Mouse (Mus musculus) C2C12 (cell line): Measurements from ENCODE around the gene S100a6. TPM values are rescaled to one million over a fixed set of nuclear protein-coding genes. Genes with fewer than 3 reads are reported as not detected.
A peak's percentile ranks its signal among the peaks of the same experiment; 100 is the strongest.

ENCODE experiments used
- H3K27me3 ChIP-seq: one replicate; pipeline ENCODE4 v1.6.1; 2011; ENCODE audit not compliant: control insufficient read depth, insufficient read depth, insufficient read length
- H3K36me3 ChIP-seq: one replicate; pipeline ENCODE4 v1.6.1; 2011; ENCODE audit not compliant: control insufficient read depth, insufficient read depth
- H3K4me3 ChIP-seq: one replicate; pipeline ENCODE4 v1.5.1; 2011; ENCODE audit warnings: mild to moderate bottlenecking, control low read depth; ENCODE audit not compliant: poor library complexity, insufficient read depth, severe bottlenecking
- H3K79me2 ChIP-seq: one replicate; pipeline ENCODE4 v1.6.1; 2011; ENCODE audit not compliant: control insufficient read depth, insufficient read depth
- H3K79me3 ChIP-seq: one replicate; pipeline ENCODE4 v1.6.1; 2011; ENCODE audit warnings: low read depth, control low read depth
- H3ac ChIP-seq: one replicate; pipeline ENCODE3; 2011; ENCODE audit warnings: low read depth; ENCODE audit not compliant: control insufficient read depth, insufficient read length
- CEBPB ChIP-seq: IDR thresholded peaks from one replicate; pipeline ENCODE4 v1.6.1; 2011; ENCODE audit warnings: low read depth, mild to moderate bottlenecking, control low read depth, moderate library complexity
- CTCF ChIP-seq: IDR thresholded peaks from one replicate; pipeline ENCODE4 v1.5.1; 2011; ENCODE audit not compliant: control insufficient read depth, insufficient read depth, insufficient read length
- FOSL1 ChIP-seq: IDR thresholded peaks from one replicate; pipeline ENCODE4 v1.8.0; 2011; ENCODE audit warnings: mild to moderate bottlenecking, low read length; ENCODE audit not compliant: poor library complexity, insufficient read depth, severe bottlenecking
- MAX ChIP-seq: IDR thresholded peaks from one replicate; pipeline ENCODE4 v1.6.1; 2011; ENCODE audit warnings: mild to moderate bottlenecking, control low read depth
- MYOD1 ChIP-seq: IDR thresholded peaks from one replicate; pipeline ENCODE4 v1.6.1; 2011; ENCODE audit warnings: low read depth; ENCODE audit not compliant: control insufficient read depth, insufficient read length
- MYOG ChIP-seq: IDR thresholded peaks from one replicate; pipeline ENCODE4 v1.6.1; 2011; ENCODE audit not compliant: control insufficient read depth, insufficient read length; ENCODE audit errors: extremely low read depth
- USF1 ChIP-seq: IDR thresholded peaks from one replicate; pipeline ENCODE4 v1.6.1; 2011; ENCODE audit warnings: low read depth, mild to moderate bottlenecking, control low read depth, moderate library complexity
- polyA plus RNA-seq: library from polyadenylated mRNA; unstranded; fragments of >200 nt; fragmentation: generic; extraction: Trizol; gene quantifications from one replicate; pipeline ENCODE4 v1.2.1, GENCODE M21; 2012; ENCODE audit warnings: missing spikeins

Gene S100a6
- polyA plus RNA-seq, 1 experiment, result 4,076 TPM

DNA sequence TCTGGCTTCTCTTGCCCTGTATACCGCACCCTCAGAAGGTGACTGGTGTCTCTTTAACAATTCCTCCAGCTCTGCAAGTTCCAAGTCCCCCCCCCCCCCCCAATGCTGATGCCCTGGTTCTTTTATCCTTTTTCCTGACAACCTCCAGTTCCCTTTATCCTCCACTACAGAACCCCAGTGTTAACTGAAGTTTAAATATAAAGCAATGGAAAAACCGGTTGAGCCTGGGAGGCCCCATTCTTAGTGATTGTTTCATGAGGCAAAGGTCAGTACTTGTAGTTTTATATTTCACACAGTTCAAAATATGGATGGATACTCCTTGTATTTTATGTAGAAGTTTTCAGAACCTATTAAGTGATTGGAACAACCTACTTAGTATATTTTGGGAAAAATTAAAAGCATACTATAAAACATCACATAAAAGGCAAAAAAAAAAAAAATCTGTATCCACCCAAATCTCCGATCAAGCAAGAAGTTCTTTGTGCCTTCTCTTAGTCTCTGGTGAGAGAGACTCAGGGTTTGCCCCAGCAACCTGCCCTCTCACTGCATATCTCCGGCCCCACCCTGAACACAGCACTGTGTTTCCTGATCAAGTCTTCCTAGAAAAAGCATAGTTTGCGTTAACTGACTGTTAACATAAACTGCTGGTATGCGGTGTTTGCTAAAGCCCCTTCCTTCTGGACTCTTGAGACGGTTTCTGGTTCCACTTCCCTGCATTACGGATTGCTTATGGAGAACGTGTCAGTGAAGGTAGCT, 13.8 kb downstream of the S100a6 start:
- Histone ChIP-seq H3ac (no peak overlapping the region), H3K27me3 (no peaks in the 10 kb centered on the region), H3K4me3 (no peak overlapping the region), H3K36me3 (peaks cover 4% of the 10 kb centered on the region), H3K79me3 (no peaks in the 10 kb centered on the region), H3K79me2 (no peaks in the 10 kb centered on the region)
- TF ChIP-seq FOSL1 (no peak), MYOD1 (no peak), CEBPB (no peak)

DNA sequence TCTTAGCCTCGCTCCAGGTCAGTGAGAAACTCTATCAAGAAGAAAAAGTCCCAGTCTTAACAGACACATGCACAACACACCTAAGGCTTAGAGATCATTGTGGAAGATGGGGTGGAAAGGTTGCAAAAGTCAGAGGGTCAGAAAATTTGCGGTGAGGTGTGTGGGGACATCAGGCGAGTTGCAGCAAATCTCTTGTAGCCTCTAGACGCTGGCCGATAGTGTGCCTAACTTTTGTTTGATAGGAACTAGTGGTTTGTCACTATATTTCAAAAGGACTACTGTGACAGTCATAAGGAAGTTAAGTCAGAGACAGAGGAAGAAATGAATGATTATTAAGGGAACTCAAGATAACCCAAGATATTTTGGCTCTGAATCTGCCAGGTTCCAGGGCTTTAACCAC, 14.7 kb downstream of the S100a6 start:
- TF ChIP-seq MYOD1 (no peak), CTCF (no peak), MYOG (no peak), USF1 (no peak), MAX (no peak), FOSL1 (no peak), CEBPB (no peak)
- no peaks in the 10 kb centered on the region for H3K27me3 ChIP-seq
- no peak overlapping the region for H3K4me3 ChIP-seq
- H3K36me3 ChIP-seq, result peaks cover 4% of the 10 kb centered on the region
- no peaks in the 10 kb centered on the region for H3K79me3 ChIP-seq
- no peak overlapping the region for H3ac ChIP-seq
- no peaks in the 10 kb centered on the region for H3K79me2 ChIP-seq

DNA sequence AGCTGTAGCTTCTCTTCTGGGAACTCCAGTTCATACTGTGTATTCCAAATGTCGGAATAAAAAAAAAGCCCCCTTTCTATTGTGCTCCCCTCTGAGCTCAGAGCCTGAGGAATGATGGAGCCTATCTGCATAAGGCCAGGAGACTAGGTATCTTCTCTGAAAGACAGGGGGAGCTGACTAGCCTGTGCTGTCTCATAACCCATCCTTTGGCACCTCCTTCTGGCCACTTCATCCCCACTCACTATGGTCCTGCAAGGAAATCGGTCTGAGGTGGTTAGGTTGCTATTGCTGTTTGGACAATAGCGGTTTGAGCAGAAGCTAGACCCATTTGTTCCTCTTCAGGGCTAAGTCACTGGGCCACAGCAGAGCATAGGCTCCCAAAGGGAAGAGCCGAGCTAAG, 15.1 kb downstream of the S100a6 start:
- no peaks in the 10 kb centered on the region for H3K79me2 ChIP-seq
- no peaks in the 10 kb centered on the region for H3K79me3 ChIP-seq
- TF ChIP-seq USF1, result no peak
- TF ChIP-seq CTCF, result peak; percentile 92
- no peak overlapping the region for H3K4me3 ChIP-seq
- peaks cover 4% of the 10 kb centered on the region for H3K36me3 ChIP-seq
- no peaks in the 10 kb centered on the region for H3K27me3 ChIP-seq
- H3ac ChIP-seq, result no peak overlapping the region

DNA sequence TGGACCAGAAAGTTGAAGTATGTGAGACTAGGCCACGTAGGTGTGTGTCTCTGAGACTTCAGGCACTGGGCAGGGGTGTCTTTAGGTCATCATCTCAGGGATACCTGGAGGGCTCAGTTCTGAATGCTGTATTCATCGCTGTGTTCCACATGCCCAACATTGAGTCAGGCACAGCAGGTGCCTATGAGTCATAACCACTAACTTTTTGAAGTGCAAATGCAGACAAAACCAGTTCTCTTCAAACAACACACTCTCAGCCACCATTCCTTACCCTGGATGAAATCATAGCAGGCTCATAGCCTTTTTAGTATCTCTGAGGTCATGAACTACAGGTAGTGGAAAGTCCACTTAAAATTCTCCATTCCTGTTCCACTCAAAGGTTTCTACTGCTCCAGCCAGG, 16.6 kb downstream of the S100a6 start:
- TF ChIP-seq CTCF, result no peak
- peak; percentile 21 for TF ChIP-seq MYOD1
- Histone ChIP-seq H3K27me3 (no peaks in the 10 kb centered on the region), H3K79me2 (no peaks in the 10 kb centered on the region), H3K79me3 (no peaks in the 10 kb centered on the region), H3ac (no peak overlapping the region), H3K4me3 (no peak overlapping the region), H3K36me3 (no peaks in the 10 kb centered on the region)

DNA sequence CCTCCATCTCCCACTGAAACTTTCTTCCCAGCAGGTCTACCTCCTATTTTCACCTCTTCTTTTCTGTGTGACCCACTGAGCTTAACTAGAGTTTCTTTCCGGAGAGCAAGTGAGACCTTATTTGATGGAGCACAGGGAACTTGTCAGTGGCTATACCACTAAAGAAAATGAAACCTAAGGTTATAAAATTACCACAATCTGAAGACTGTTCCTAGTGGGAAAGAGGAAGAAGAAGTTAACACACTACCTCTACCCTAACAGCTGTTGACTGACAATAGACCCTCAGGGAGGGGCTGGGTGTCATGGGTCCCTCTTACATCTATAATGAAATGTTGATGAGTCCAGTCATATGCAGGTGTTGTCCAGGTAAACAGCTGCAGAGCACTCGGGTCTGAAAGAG, 19.3 kb downstream of the S100a6 start:
- Histone ChIP-seq H3K36me3 (no peaks in the 10 kb centered on the region), H3K79me2 (no peaks in the 10 kb centered on the region), H3K79me3 (no peaks in the 10 kb centered on the region), H3K27me3 (no peaks in the 10 kb centered on the region), H3ac (no peak overlapping the region), H3K4me3 (no peak overlapping the region)
- TF ChIP-seq MYOD1 (no peak), FOSL1 (no peak), MAX (no peak), CTCF (no peak), USF1 (no peak), CEBPB (no peak)

DNA sequence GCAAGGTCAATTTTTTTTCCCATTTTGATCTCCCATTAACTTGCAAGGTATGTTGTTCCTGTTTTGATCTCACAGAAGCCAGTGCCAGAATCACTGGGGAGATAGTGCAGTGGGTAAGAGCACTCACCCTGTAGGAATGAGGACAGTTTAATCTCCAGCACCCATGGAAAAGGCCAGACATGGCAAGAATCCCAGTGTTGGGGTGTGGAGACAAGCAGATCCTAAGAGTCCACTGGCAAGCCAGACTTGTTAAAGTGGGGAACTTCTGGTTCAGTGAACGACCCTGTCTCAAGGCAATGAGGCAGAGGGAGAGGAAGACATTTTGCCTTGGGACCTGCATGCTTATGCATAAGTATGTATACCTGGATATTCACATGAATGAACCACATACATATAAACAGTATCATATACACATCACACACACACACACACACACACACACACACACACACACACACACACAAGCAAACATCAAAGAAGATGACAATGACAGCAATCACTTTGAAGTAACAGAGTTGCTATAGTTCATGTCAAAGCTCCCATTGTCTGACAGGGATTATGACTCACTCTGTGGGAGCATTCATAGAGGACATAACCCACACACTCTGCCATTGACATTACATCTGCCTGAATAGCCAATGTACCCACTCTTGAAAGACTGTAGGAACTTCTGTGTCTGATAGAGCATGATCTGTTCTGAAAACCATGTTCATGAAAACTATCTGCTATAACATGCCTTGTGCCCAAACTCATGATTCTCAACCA, 26.0 kb downstream of the S100a6 start:
- Histone ChIP-seq H3K27me3 (no peaks in the 10 kb centered on the region), H3K79me3 (no peaks in the 10 kb centered on the region), H3K79me2 (no peaks in the 10 kb centered on the region), H3K4me3 (no peak overlapping the region), H3K36me3 (no peaks in the 10 kb centered on the region), H3ac (no peak overlapping the region)
- no peak for TF ChIP-seq USF1
- TF ChIP-seq FOSL1, result no peak
- TF ChIP-seq CTCF, result no peak
- TF ChIP-seq MAX, result no peak
- no peak for TF ChIP-seq MYOG
- TF ChIP-seq CEBPB, result no peak
- TF ChIP-seq MYOD1, result no peak
